Mouse (Mus musculus): Measurements from ENCODE around the gene Trim80. TPM values are rescaled to one million over a fixed set of nuclear protein-coding genes. Genes with fewer than 3 reads are reported as not detected.

Trim80 gene
- total RNA-seq, 1 experiment, result 0.31 TPM

DNA sequence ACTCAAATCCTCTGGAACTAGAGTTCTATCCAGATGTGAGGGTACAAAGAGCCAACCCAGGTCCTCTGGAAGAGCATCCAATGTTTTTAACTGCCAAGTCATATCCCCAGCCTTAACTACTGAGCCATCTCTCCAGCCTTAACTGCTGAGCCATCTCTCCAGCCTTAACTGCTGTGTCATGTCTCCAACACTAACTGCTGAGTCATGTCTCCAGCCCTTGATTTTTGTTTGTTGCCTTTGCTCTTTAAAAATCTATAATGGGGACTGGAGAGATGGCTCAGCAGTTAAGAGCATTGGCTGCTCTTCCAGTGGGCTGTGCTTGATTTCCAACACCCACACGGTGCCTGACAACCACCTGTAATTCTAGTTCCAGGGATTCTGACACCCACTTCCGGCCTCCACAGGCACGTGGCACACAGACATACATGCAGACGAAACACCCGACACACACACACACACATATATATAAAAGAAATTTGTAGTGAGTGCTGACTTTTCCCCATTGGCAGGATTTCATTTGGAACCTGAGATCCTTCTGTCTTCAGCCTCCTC is 2.7 kb upstream of the Trim80 start:
- DNase-seq (ENCODE audit: low read depth, low spot score), result no peak
- in situ Hi-C loops (cut with MboI; ENCODE audit: low sequenced_read_pairs in 2 of 2, unreplicated experiment in 2 of 2), result no loop called here
- Histone ChIP-seq H3K4me3 (ENCODE audit: insufficient read depth in 1 of 2, low read depth in 1 of 2, low read length in 2 of 2, poor library complexity in 1 of 2, severe bottlenecking in 1 of 2) (no peak overlapping the region), H3K4me1 (ENCODE audit: control insufficient read depth in 2 of 2, insufficient read depth in 2 of 2, low read length in 2 of 2, poor library complexity in 1 of 2) (peaks cover 2 to 3% of the 10 kb centered on the region in 2 experiments; a peak in 1 of 4 replicates), H3K9me3 (ENCODE audit: control insufficient read depth, insufficient read depth, low read depth, low read length) (no peaks in the 10 kb centered on the region), H3K27ac (ENCODE audit: insufficient read depth, low read depth, low read length, poor library complexity, severe bottlenecking) (no peak overlapping the region), H3K36me3 (ENCODE audit: control insufficient read depth, insufficient read depth, low read length, poor library complexity, severe bottlenecking) (no peaks in the 10 kb centered on the region), H3K9ac (ENCODE audit: insufficient read depth, low read depth, low read length, poor library complexity, severe bottlenecking) (no peak overlapping the region)
- TF ChIP-seq MAFK (IDR thresholded peaks at IDR 0.05; ENCODE audit: insufficient read depth, low read depth, low read length), result peak; percentile 90
- no peak for TF ChIP-seq ZNF384 (IDR thresholded peaks at IDR 0.05; ENCODE audit: low read depth, low read length)

- TF ChIP-seq HCFC1 (IDR thresholded peaks at IDR 0.05; ENCODE audit: borderline replicate concordance, insufficient read depth, low read length) (no peak), ZNF384 (IDR thresholded peaks at IDR 0.05; ENCODE audit: low read depth, low read length) (no peak), ZC3H11A (IDR thresholded peaks at IDR 0.05; ENCODE audit: borderline replicate concordance, low read depth, low read length) (no peak), CHD2 (IDR thresholded peaks at IDR 0.05; ENCODE audit: low read depth, low read length) (no peak), MAFK (IDR thresholded peaks at IDR 0.05; ENCODE audit: insufficient read depth, low read depth, low read length) (no peak)
- Histone ChIP-seq H3K4me1 (ENCODE audit: control insufficient read depth in 2 of 2, insufficient read depth in 2 of 2, low read length in 2 of 2, poor library complexity in 1 of 2) (peaks cover 2 to 3% of the 10 kb centered on the region in 2 experiments; a peak in 1 of 4 replicates), H3K27ac (ENCODE audit: insufficient read depth, low read depth, low read length, poor library complexity, severe bottlenecking) (no peak overlapping the region), H3K4me3 (ENCODE audit: insufficient read depth in 1 of 2, low read depth in 1 of 2, low read length in 2 of 2, poor library complexity in 1 of 2, severe bottlenecking in 1 of 2) (no peak overlapping the region), H3K9me3 (ENCODE audit: control insufficient read depth, insufficient read depth, low read depth, low read length) (no peaks in the 10 kb centered on the region), H3K36me3 (ENCODE audit: control insufficient read depth, insufficient read depth, low read length, poor library complexity, severe bottlenecking) (no peaks in the 10 kb centered on the region), H3K9ac (ENCODE audit: insufficient read depth, low read depth, low read length, poor library complexity, severe bottlenecking) (no peak overlapping the region)
- in situ Hi-C loops (cut with MboI; ENCODE audit: low sequenced_read_pairs in 2 of 2, unreplicated experiment in 2 of 2), result no loop called here
- no peak for DNase-seq (ENCODE audit: low read depth, low spot score)
These were observed 1.0 kb upstream of the Trim80 start for GRCm38 (mm10) chr11:115439326-115439725.

DNA sequence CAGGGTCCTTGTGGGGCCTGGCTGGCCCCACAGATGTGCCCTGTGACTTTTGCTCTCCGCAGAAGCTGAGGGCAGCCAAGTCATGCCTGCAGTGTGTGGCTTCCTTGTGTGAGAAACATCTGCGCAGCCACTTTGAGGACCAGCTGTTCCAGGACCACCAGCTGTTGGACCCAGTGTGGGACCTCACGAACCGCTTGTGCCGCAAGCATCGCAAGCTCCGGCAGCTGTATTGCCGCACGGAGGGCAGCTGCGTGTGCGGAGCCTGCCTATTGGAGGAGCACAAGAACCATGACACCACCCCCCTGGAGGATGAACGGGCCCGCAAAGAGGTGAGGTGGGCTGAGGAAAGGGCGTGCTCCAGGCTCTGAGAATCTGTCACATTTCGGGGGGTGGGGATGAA is 1.1 kb downstream of the Trim80 start:
- in situ Hi-C loops (cut with MboI; ENCODE audit: low sequenced_read_pairs in 2 of 2, unreplicated experiment in 2 of 2), result no loop called here
- H3K9ac ChIP-seq (ENCODE audit: insufficient read depth, low read depth, low read length, poor library complexity, severe bottlenecking), result no peak overlapping the region
- TF ChIP-seq MAFK (IDR thresholded peaks at IDR 0.05; ENCODE audit: insufficient read depth, low read depth, low read length) (no peak), ZC3H11A (IDR thresholded peaks at IDR 0.05; ENCODE audit: borderline replicate concordance, low read depth, low read length) (no peak), CHD2 (IDR thresholded peaks at IDR 0.05; ENCODE audit: low read depth, low read length) (no peak), ZNF384 (IDR thresholded peaks at IDR 0.05; ENCODE audit: low read depth, low read length) (no peak), HCFC1 (IDR thresholded peaks at IDR 0.05; ENCODE audit: borderline replicate concordance, insufficient read depth, low read length) (no peak)
- peaks cover 0 to under 1% of the 10 kb centered on the region in 2 experiments; a peak in 1 of 4 replicates for H3K4me1 ChIP-seq (ENCODE audit: control insufficient read depth in 2 of 2, insufficient read depth in 2 of 2, low read length in 2 of 2, poor library complexity in 1 of 2)
- H3K36me3 ChIP-seq (ENCODE audit: control insufficient read depth, insufficient read depth, low read length, poor library complexity, severe bottlenecking), result no peaks in the 10 kb centered on the region
- no peak for DNase-seq (ENCODE audit: low read depth, low spot score)
- no peak overlapping the region for H3K27ac ChIP-seq (ENCODE audit: insufficient read depth, low read depth, low read length, poor library complexity, severe bottlenecking)
- H3K9me3 ChIP-seq (ENCODE audit: control insufficient read depth, insufficient read depth, low read depth, low read length), result no peaks in the 10 kb centered on the region
- peak overlapping the region; percentile 9 to 30; a peak in 3 of 4 replicates for H3K4me3 ChIP-seq (ENCODE audit: insufficient read depth in 1 of 2, low read depth in 1 of 2, low read length in 2 of 2, poor library complexity in 1 of 2, severe bottlenecking in 1 of 2)

- DNase-seq (ENCODE audit: low read depth, low spot score), result no peak
- Histone ChIP-seq H3K4me1 (ENCODE audit: control insufficient read depth in 2 of 2, insufficient read depth in 2 of 2, low read length in 2 of 2, poor library complexity in 1 of 2) (peaks cover 0 to 1% of the 10 kb centered on the region in 2 experiments; a peak in 1 of 4 replicates), H3K27ac (ENCODE audit: insufficient read depth, low read depth, low read length, poor library complexity, severe bottlenecking) (no peak overlapping the region), H3K9ac (ENCODE audit: insufficient read depth, low read depth, low read length, poor library complexity, severe bottlenecking) (no peak overlapping the region), H3K36me3 (ENCODE audit: control insufficient read depth, insufficient read depth, low read length, poor library complexity, severe bottlenecking) (no peaks in the 10 kb centered on the region), H3K9me3 (ENCODE audit: control insufficient read depth, insufficient read depth, low read depth, low read length) (no peaks in the 10 kb centered on the region), H3K4me3 (ENCODE audit: insufficient read depth in 1 of 2, low read depth in 1 of 2, low read length in 2 of 2, poor library complexity in 1 of 2, severe bottlenecking in 1 of 2) (no peak overlapping the region)
- no peak for TF ChIP-seq ZNF384 (IDR thresholded peaks at IDR 0.05; ENCODE audit: low read depth, low read length)
- TF ChIP-seq MAFK (IDR thresholded peaks at IDR 0.05; ENCODE audit: insufficient read depth, low read depth, low read length), result no peak
- TF ChIP-seq CHD2 (IDR thresholded peaks at IDR 0.05; ENCODE audit: low read depth, low read length), result no peak
- no peak for TF ChIP-seq ZC3H11A (IDR thresholded peaks at IDR 0.05; ENCODE audit: borderline replicate concordance, low read depth, low read length)
- no peak for TF ChIP-seq HCFC1 (IDR thresholded peaks at IDR 0.05; ENCODE audit: borderline replicate concordance, insufficient read depth, low read length)
- in situ Hi-C loops (cut with MboI; ENCODE audit: low sequenced_read_pairs in 2 of 2, unreplicated experiment in 2 of 2), result no loop called here
These were observed 6.6 kb downstream of the Trim80 start for GRCm38 (mm10) chr11:115446906-115447305.

All from ES-E14 (cell line).